Mouse (Mus musculus): ENCODE measurements at regions not wholly inside any gene's neighbourhood (a gene's known extent, or its start where the extent isn't known, plus 50 kb on each side); places are given as distances from the start of the nearest gene placed in this dataset.

DNA sequence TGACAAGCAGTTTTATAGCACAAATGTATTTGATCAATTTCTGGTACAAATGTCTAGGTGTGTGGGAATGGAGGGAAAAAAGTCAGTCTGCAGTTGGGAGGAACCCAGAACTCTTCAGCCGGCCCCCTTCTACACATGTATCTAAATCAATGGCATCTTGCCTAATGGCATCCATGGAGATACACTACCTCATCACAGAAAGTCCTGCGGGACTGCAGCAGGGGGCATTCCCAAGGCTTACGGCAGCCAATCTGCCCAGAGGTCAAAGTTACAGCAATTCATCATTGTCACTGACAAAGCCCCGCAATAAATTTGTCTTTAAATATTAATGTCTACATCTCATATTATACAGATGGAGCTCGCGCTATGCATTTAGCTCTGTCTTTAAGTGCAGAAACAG lies 135.7 kb upstream of the Arhgap5 start:
- intact Hi-C loops (cut with DNase I) = no loop called here
- no peak for DNase-seq

DNA sequence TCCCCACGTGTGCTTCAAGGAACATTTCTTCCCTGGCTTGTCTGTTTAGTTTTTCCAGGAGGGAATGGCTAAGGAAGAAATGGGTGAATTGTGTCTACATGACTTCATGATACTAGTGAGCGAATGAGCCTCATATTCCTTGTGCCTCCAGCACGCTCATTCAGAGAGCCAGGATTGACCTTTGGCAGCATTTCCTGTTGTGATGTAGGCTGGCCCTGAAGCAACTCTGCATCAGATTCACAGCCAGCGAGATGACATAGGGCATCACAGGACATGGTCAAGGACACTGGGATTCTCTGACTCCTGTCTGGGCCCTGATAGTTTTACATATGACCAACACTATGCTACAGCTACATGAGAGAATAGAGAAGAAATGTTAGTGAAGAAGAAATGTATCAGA lies 135.3 kb upstream of the Arhgap5 start:
- no peak for DNase-seq
- intact Hi-C loops (cut with DNase I) = no loop called here

DNA sequence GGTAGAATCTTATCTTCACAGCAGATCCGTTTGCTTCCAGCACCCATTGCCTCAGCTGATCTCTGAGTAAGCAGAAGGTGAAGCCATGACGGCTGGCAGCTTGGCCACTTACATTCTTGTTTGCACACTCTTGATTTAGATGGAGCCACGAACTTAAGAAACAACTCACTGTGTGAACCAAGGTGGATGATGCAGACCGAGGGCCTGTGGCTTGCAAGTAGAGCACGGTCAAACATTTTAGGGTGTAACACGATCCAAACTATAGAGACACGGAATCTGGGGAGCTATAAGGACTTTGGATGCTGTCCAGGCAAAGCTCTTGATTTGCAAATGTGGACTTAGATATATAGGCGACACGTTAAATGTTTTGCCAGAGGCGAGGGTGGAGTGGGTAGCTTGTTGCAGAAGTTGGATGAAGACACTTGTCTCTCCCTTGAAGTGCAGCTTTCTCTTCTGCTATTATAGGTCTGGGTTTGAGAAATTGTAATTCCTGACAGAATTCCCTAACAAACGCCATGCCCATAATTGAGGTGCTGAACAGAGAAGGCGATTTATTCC lies 133.5 kb upstream of the Arhgap5 start:
- no peak for DNase-seq
- intact Hi-C loops (cut with DNase I) = no loop called here

DNA sequence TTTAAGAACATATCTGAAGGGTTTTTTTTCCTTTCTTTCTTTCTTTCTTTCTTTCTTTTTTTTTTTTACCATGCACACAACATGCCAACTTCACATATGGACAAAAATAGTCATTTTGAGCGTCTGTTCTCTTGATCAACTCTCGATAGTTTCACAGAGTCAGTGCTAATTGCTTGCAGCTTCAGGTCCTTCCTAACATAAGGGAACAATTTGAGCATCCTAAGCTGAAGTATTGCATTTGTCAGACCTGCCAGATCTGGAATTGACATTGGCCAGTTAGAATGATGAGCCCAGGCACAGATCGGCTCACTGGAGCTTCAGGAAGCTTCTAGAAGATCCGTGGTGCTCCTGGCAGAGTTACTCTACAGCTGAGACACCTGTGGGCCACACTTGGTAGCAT lies 128.7 kb upstream of the Arhgap5 start:
- intact Hi-C loops (cut with DNase I) = no loop called here
- DNase-seq = no peak

DNA sequence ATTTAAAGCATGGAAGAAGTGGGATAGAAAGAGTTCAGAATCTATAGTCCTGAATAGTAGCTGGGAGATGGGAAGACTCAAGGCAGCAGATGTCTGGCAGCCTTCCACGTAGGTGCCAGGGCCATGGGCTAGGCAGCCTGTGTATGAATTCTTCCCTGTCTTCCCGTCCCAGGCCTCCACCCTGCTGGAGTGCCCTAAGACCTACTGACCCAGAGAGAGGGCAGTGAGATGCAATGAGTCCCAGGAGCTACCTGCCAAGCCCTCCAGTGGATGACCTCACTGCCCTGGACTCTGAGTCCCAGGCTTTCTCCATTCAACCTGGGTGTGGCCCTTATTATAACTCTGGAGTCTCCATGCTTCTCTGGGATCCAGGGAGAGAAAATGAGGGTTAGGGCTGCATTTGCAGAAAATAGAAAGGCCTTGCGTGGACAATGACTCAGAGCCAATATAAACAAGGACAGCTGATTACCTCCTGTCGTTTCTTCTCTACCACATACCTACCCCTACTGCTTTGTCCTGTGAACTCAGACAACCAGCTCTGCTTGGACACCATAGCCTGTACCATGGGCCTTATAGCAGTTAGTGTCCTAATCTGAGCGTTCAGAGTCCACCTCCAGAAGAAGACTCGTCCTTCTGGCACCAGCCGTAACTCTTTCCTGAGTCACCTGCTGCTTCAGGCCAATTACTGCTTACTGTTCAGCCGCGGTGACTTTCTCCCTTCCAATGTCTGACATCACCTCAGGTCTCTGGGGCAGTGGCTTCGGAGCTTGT lies 126.9 kb upstream of the Arhgap5 start:
- DNase-seq = no peak
- intact Hi-C loops (cut with DNase I) = no loop called here

DNA sequence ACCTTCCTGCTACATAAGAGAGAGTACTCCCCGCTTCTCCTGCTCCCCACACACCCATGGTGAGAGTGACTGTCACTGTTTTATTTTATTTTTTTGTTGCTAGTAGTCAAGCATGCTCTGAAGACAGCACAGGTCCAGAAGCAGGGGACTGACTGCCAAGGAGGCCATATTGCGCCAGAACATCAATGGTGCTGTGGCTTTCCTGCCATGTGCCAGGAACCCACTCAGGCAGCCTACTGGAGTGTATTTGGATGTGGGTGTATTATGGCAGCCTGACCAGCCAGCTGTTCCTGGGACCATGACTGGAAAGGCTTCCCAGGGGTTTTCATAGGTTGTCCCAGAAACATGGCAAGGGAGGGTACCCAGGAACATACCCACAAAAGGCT lies 126.3 kb upstream of the Arhgap5 start:
- intact Hi-C loops (cut with DNase I) = no loop called here
- no peak for DNase-seq

DNA sequence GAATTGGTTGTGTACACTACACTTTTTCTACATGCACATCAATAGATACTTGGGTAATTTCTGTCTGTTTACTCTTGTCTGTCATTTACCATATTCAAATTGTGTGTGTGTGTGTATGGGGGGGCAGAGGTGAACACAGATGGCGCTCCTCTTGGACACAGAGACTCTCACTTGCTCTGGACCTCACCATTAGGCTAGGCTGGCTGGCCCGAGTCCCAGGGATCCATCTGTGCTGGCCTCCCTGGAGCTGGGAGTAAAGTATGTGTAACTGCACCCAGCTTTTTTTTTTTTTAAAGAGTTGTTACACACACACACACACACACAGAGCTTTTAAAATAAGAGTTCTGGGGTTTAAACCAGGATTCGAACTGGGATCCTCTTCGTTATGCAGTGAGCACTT lies 124.5 kb upstream of the Arhgap5 start:
- no peak for DNase-seq
- intact Hi-C loops (cut with DNase I) = no loop called here

DNA sequence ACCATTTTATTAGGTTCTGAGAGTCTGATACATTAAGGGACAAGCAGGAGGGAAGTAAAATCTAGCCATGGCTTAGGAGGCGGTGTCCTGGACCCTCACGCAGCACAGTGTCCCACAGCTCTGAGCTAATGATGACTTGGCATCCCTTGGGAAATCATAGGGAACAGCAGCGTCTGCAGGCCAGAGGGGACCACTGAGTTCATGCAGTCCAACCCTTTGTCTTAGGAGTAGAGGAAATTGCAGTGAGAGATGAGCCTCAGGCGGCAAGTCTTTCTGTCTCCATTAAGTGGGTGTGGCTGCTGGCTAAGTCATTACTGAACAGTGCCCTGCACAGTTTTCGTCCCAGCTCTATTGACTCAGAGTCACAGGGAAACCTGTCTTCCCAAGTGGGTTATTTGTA lies 123.8 kb upstream of the Arhgap5 start:
- DNase-seq = no peak
- intact Hi-C loops (cut with DNase I) = no loop called here

DNA sequence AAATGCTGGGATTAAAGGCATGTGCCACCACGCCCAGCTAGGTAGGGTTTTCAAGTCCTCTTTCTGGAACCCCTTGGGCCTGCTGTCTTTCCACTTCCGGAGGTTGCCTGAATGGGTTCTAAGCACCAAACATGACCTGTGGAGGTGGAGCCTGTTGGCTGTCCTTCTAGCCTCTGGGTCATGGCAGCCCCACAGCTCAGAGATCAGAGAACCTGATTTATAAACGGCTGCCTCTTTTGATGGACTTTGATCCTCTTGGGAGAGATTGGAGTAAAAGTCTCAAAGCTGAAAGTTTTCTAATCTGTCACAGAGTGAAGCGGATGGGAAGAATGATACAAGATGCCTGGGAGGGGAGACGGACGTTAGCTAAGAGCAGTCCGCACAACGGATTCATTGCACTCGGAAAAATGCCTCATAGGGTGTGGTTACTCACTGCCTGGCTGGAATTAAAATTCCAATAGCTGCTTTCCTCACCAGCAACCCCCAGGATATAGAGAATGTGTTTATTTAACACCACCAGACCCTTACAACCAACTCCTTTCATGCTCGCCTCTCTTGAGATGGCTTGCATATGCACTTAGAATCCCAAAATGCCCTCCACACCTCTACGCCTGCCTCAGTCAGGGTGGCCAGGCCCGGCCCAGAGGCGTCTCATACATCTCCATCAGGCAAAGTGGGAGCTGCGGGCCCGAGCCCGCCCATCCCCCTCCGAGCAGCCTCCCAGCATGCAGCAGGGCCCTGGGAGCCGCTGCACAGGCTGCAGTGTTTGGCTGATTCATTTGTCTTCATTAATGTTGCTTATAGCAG lies 122.4 kb upstream of the Arhgap5 start:
- intact Hi-C loops (cut with DNase I) = no loop called here
- no peak for DNase-seq

DNA sequence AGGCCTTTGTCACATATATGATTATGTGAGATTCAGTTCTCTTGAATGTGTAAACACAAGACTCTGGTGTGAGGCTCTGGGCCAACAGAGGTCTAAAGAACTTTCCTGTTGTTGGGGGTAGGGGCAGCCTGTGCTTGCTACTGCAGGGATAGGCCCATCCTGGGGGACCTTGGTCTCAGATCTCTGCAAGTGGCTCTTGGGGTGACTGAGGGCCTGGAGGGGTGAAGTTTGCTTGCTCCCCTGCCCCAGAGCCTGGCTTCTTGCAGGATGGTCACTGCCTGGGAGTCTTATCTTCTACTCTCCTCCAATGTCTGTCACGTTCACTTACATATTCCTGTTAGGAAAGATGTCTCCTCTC lies 121.8 kb upstream of the Arhgap5 start:
- intact Hi-C loops (cut with DNase I) = no loop called here

DNA sequence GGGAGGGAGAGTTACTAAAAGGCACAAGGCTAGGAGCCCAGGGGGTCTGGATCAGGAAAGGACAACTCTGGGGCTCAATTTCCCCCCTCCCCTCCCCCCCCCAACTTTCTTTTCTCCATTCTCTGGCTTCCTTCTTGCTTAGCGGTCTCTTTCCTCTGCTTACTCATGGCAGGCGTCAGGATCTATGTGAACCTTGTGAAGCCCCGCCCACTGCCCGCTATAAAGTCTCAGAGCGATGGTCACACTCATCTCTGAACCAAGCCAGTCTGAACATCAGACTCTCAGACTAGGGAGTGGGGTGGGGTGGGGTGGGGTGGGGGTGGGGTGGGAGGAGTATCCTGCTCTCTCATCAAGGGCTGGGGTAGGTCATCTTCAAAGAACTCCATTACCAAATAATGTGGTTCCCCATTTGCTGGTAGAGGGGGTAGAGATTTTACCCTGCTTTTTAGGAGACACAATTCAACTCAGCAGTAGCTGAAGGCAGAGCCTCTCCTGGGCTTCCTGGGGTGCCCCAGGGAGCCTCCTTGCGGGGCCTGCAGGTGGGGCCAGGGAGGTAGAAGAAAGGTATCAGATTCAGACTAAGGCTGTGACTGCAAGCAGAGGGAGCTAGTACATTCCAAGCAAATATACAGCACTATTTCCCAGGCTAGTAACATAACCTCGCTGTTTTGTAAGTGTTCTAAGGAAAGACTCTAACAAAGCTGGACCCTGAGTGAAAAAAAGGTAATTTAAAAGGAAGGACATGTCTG lies 120.8 kb upstream of the Arhgap5 start:
- intact Hi-C loops (cut with DNase I) = no loop called here
- DNase-seq = no peak

More for the DNA sequence above, 121.8 kb upstream of the Arhgap5 start:
- DNase-seq = no peak

DNA sequence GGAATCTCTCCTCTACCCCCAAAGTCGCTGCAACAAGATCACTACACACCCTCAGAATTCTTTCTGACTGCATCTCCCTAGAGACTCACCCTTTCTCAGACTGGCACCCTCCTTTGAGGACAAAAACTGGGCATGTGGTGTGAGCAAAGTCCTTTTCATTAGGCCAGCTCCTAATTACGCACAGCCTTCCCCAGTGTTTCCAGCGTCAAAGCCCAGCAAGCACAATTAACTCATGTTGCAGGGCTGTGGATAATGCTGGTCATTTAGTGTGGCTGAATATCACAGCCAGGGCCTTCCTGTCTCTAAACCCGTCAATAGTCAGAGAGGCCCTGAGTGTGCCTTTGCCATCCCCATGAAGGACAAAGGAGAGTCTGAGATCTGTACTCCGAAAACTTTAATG lies 114.2 kb upstream of the Arhgap5 start:
- intact Hi-C loops (cut with DNase I) = loop anchor here (5.0 kb wide), 1 partner anchor 113 kb away; the partner anchor contains the start of gene Arhgap5

DNA sequence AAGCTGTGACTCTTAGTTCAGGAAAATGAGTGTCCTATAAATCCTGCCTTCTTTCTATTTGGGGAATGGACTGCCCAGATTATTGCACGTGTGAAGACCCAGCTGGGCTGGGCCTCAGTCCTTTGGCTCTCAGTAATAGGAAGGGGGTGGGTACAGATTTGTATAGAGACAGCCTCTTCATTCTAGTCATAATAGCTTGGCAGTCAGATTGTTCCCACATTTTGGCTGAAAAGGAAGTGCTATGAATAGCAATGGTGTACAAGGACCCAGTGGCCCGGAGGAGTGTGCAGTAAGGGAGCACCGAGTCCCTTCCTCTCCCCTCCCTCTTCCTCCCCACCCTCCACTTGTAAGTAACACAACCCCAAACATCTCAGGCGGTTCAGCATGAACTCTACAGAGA lies 113.5 kb upstream of the Arhgap5 start:
- intact Hi-C loops (cut with DNase I) = no loop called here
- peak; percentile 27 to 43 for DNase-seq

More for the DNA sequence above, 114.2 kb upstream of the Arhgap5 start:
- no peak for DNase-seq

DNA sequence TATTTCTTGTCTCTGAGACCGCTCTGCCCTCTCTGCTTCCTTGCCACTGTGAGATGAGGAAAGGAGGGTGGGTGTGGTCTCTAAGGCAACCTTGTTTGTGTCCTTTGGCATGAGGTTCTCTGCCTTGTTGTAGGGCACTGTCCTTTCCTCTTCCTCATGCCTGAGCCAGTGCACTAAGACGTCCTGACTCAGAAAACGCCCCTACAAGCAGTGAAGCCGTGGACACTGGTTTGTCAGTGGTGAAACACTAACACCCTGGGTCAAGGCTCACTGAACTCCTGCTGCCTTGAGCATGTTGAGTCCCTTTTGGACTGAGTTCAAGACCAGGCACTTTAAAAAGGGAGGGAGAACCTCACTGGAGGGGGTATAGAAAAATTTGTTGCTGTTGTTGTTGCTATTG lies 111.1 kb upstream of the Arhgap5 start:
- no peak for DNase-seq
- intact Hi-C loops (cut with DNase I) = no loop called here

DNA sequence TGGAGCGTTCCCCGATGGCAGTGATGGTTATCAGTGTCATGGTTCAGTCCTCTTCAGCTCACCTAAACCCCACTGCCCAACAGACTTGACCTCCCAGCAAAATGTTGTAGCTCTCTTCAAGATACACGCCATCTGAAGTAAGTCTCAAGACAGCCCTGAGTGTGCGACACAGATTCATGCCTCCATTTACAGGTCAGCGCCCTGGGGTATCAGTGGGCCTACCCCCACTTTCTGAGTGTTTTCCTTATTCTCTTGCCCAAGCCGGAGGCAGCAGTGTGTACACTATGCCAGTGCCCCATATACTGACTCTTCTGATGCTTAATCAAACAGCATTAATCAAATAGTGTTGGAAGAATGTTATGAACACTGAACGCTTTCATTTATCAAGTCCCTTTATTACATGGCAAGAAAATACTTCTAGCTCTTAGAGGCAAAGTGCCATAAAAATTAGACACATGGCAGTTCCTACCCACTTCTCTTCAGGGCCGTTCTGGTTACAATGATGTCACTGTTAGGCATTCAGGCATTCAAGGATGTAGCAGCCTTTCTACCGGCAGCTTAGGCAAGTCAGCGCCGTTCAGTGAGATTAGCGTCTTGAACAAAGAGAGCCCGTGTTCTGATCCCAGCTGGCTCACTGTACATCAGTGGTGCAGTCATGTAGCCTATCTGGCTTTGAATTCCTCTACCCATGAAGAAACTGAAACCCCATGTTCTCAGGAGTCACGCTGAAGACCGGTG lies 109.6 kb upstream of the Arhgap5 start:
- intact Hi-C loops (cut with DNase I) = no loop called here
- no peak for DNase-seq

DNA sequence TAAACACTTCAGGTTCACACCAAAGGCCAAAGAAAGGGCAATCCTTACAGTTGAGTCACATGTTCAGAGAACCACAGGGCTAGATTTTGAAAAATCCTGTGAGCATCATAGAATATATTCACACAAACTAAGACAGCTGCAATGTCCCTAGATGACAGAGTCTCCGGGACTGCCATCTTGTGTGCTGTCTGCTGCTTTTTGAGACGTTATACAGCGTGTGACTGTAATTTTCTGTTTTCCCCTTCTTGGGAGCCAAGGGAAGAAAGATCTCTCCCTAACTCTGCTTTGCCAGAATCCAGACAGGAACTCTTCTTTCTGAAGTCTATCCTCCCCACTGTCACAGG lies 109.1 kb upstream of the Arhgap5 start:
- intact Hi-C loops (cut with DNase I) = no loop called here
- DNase-seq = no peak

DNA sequence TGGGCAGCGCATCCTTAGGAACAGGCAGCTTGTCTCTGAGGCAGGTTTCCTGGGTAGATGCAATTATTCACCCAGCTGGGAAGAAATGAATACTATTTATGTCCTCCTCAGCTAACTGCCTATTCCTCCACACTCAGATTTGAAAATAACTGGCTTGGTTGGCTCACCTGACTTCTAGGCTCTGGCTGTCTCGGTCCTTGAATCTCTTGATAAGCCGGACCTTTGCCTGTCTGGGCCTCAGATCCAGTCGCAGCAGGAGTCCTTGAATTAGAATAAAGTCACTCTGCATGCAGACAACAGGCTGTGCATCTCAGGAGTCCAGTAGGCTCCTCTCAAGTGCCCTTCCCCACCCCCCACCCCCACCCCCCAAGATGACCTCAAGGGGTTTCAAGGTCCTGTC lies 108.7 kb upstream of the Arhgap5 start:
- intact Hi-C loops (cut with DNase I) = no loop called here

DNA sequence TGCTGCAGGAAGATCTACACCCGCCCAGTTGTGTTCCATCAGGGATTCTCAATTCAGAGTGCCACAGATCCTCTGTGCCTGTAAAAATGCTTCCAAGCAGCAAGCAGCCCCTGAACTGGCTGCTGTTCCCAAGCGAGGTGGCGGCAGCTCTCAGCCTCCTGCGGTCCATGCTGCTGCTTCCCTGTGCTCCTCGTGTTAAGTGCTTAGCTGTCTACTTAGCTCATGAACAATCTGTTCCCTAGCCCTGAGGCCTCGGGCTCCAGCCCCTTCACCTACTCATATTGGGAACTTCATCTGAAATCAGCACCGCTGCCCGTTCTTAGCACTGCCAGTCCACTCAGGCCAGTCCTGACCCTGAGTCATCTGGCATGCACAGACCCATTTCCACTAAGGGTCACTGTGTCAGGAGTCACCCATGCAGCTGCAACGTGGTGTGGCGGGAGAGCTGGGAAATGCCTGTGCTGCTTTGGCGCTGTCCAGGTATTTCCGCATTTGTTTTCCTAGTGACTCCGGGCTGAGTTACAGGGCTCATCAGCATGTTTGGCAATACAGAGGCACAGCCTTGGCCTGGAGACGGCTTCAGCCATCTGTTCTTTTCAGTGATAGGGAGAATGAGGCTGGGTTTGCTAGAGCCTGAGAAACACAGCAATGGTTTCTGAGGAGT lies 107.5 kb upstream of the Arhgap5 start:
- DNase-seq = peak; percentile 45 to 49

More for the DNA sequence above, 108.7 kb upstream of the Arhgap5 start:
- no peak for DNase-seq

DNA sequence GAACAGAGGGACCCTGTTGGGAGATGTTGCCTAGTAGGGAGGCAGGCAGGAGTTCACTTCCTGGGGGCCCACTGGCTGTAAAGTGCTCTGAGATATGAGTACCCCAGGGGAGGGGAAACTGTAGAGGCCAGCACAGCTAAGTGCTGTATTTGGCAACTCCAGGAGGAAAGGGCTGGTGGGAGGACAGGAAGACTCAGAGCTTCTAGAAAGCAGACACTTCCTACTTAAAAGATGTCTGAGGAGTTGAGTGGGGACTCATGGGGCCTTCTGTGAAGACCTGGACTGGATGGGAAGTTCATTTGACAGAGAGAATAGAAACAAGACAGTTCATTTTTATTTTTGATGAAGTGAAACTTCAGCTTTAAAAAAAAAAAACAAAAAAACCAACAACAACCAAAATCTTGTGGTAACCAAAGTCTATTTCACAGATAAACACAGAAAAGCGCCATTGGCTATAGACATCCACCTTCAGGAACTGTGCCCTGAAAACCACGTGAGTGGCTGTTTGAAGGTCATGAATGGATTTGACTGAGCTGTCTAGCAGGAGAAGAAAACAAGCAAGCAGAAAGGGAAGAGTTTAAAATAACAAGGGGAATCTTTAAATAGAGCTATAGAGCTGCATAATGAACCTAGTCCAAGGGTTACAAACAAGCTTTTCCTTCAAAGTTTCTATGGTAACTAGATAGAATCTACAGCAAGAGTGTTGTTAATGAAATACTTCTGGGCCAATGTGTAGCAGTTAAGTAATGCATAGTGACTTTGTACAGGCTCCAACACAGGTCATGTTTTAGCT lies 105.9 kb upstream of the Arhgap5 start:
- intact Hi-C loops (cut with DNase I) = no loop called here
- no peak for DNase-seq

More for the DNA sequence above, 107.5 kb upstream of the Arhgap5 start:
- intact Hi-C loops (cut with DNase I) = no loop called here

All from heart, postnatal 14 days (tissue).